ENCODE assay signal across 20 mouse cellular contexts in genomic region chr19:44644929-44645328, GRCm38 (mm10).
"Had no signal": no experiment of that assay in that cellular context is flagged by ENCODE, and none has a peak within 500 bp of the region (broad histone marks: within the 10 kb centered on the region; RNA-seq: fewer than 3 reads in every experiment).

No protein-coding gene starts in this region.

- H3K27ac ChIP-seq: limb, embryonic 10.5 days; limb, embryonic 13.5 days; macrophage; midbrain, embryonic 12.5 days; midbrain, embryonic 15.5 days; neural tube, embryonic 12.5 days; neural tube, embryonic 15.5 days; stomach, postnatal 0 days had no signal

- H3K36me3 ChIP-seq: limb, embryonic 10.5 days; limb, embryonic 13.5 days; midbrain, embryonic 12.5 days; midbrain, embryonic 15.5 days; neural tube, embryonic 12.5 days; neural tube, embryonic 15.5 days had no signal

- H3K4me2 ChIP-seq: limb, embryonic 13.5 days; lung, embryonic 14.5 days; midbrain, embryonic 12.5 days; midbrain, embryonic 15.5 days; neural tube, embryonic 12.5 days; neural tube, embryonic 15.5 days had no signal

- H3K9ac ChIP-seq: limb, embryonic 13.5 days; lung, embryonic 14.5 days; midbrain, embryonic 12.5 days; midbrain, embryonic 15.5 days; neural tube, embryonic 12.5 days; neural tube, embryonic 15.5 days had no signal

- ATAC-seq: intestine, embryonic 16.5 days; lung, postnatal 0 days; midbrain, embryonic 15.5 days had no signal

- H3K9me3 ChIP-seq: limb, embryonic 10.5 days; limb, embryonic 13.5 days; midbrain, embryonic 12.5 days; midbrain, embryonic 15.5 days; neural tube, embryonic 12.5 days; neural tube, embryonic 15.5 days had no signal

- DNase-seq: kidney, adult 18-20 months; kidney, adult 9 months; kidney, postnatal 14 days; lung, embryonic 14.5 days; right cerebral cortex, adult 18-20 months; right cerebral cortex, postnatal 14 days; right cerebral cortex, postnatal 4 days; thymus, adult 2 months; thymus, postnatal 14 days; thymus, postnatal 4 days had no signal

- H3K4me3 ChIP-seq: limb, embryonic 10.5 days; limb, embryonic 13.5 days; midbrain, embryonic 12.5 days; midbrain, embryonic 15.5 days; neural tube, embryonic 12.5 days; neural tube, embryonic 15.5 days had no signal
